Mouse (Mus musculus): ENCODE results near the gene Olfr437. TPM values are rescaled to one million over a fixed set of nuclear protein-coding genes. Genes with fewer than 3 reads are reported as not detected.
"Not testable (repeated sequence)": the region's sequence is repeated elsewhere in the genome, so short reads cannot be mapped to it uniquely, and the experiment has no call there.

The Olfr437 gene
- total RNA-seq, 1 experiment, result not detected

GRCm38 (mm10) chr6:43198094-43198493 lies 35.0 kb downstream of the Olfr437 start:
- in situ Hi-C loops (cut with MboI; ENCODE audit: low sequenced_read_pairs in 2 of 2, unreplicated experiment in 2 of 2), result no loop called here
- Histone ChIP-seq H3K4me1 (ENCODE audit: control insufficient read depth in 2 of 2, insufficient read depth in 2 of 2, low read length in 2 of 2, poor library complexity in 1 of 2) (no peaks in the 10 kb centered on the region), H3K27ac (ENCODE audit: insufficient read depth, low read depth, low read length, poor library complexity, severe bottlenecking) (no peak overlapping the region), H3K9me3 (ENCODE audit: control insufficient read depth, insufficient read depth, low read depth, low read length) (no peaks in the 10 kb centered on the region), H3K9ac (ENCODE audit: insufficient read depth, low read depth, low read length, poor library complexity, severe bottlenecking) (no peak overlapping the region), H3K4me3 (ENCODE audit: insufficient read depth in 1 of 2, low read depth in 1 of 2, low read length in 2 of 2, poor library complexity in 1 of 2, severe bottlenecking in 1 of 2) (no peak overlapping the region), H3K36me3 (ENCODE audit: control insufficient read depth, insufficient read depth, low read length, poor library complexity, severe bottlenecking) (no peaks in the 10 kb centered on the region)
- no peak for TF ChIP-seq HCFC1 (IDR thresholded peaks at IDR 0.05; ENCODE audit: borderline replicate concordance, insufficient read depth, low read length)
- DNase-seq (ENCODE audit: low read depth, low spot score), result no peak

GRCm38 (mm10) chr6:43202786-43203185 lies 39.7 kb downstream of the Olfr437 start:
- Histone ChIP-seq H3K4me3 (ENCODE audit: insufficient read depth in 1 of 2, low read depth in 1 of 2, low read length in 2 of 2, poor library complexity in 1 of 2, severe bottlenecking in 1 of 2) (no peak overlapping the region), H3K27ac (ENCODE audit: insufficient read depth, low read depth, low read length, poor library complexity, severe bottlenecking) (no peak overlapping the region), H3K4me1 (ENCODE audit: control insufficient read depth in 2 of 2, insufficient read depth in 2 of 2, low read length in 2 of 2, poor library complexity in 1 of 2) (no peaks in the 10 kb centered on the region), H3K36me3 (ENCODE audit: control insufficient read depth, insufficient read depth, low read length, poor library complexity, severe bottlenecking) (no peaks in the 10 kb centered on the region), H3K9ac (ENCODE audit: insufficient read depth, low read depth, low read length, poor library complexity, severe bottlenecking) (no peak overlapping the region), H3K9me3 (ENCODE audit: control insufficient read depth, insufficient read depth, low read depth, low read length) (no peaks in the 10 kb centered on the region)
- in situ Hi-C loops (cut with MboI; ENCODE audit: low sequenced_read_pairs in 2 of 2, unreplicated experiment in 2 of 2), result no loop called here
- TF ChIP-seq ZC3H11A (IDR thresholded peaks at IDR 0.05; ENCODE audit: borderline replicate concordance, low read depth, low read length), result no peak
- TF ChIP-seq MAFK (IDR thresholded peaks at IDR 0.05; ENCODE audit: insufficient read depth, low read depth, low read length), result no peak
- TF ChIP-seq ZNF384 (IDR thresholded peaks at IDR 0.05; ENCODE audit: low read depth, low read length), result no peak
- no peak for DNase-seq (ENCODE audit: low read depth, low spot score)

- no peaks in the 10 kb centered on the region for H3K36me3 ChIP-seq (ENCODE audit: control insufficient read depth, insufficient read depth, low read length, poor library complexity, severe bottlenecking)
- no peaks in the 10 kb centered on the region for H3K9me3 ChIP-seq (ENCODE audit: control insufficient read depth, insufficient read depth, low read depth, low read length)
- no peak overlapping the region for H3K4me3 ChIP-seq (ENCODE audit: insufficient read depth in 1 of 2, low read depth in 1 of 2, low read length in 2 of 2, poor library complexity in 1 of 2, severe bottlenecking in 1 of 2)
- H3K9ac ChIP-seq (ENCODE audit: insufficient read depth, low read depth, low read length, poor library complexity, severe bottlenecking), result no peak overlapping the region
- peak; percentile 75 for TF ChIP-seq ZNF384 (IDR thresholded peaks at IDR 0.05; ENCODE audit: low read depth, low read length)
- TF ChIP-seq ZC3H11A (IDR thresholded peaks at IDR 0.05; ENCODE audit: borderline replicate concordance, low read depth, low read length), result no peak
- no peaks in the 10 kb centered on the region for H3K4me1 ChIP-seq (ENCODE audit: control insufficient read depth in 2 of 2, insufficient read depth in 2 of 2, low read length in 2 of 2, poor library complexity in 1 of 2)
- H3K27ac ChIP-seq (ENCODE audit: insufficient read depth, low read depth, low read length, poor library complexity, severe bottlenecking), result no peak overlapping the region
- DNase-seq (ENCODE audit: low read depth, low spot score), result peak; percentile 6
- in situ Hi-C loops (cut with MboI; ENCODE audit: low sequenced_read_pairs in 2 of 2, unreplicated experiment in 2 of 2), result no loop called here
Measured at GRCm38 (mm10) chr6:43205355-43205754, 42.3 kb downstream of the Olfr437 start.

GRCm38 (mm10) chr6:43212873-43213272 lies 49.8 kb downstream of the Olfr437 start, which contains the start of gene Olfr434:
Gene Olfr434, plus strand, starts transcription at chr6:43213021.
- in situ Hi-C loops (cut with MboI; ENCODE audit: low sequenced_read_pairs in 2 of 2, unreplicated experiment in 2 of 2), result not testable (repeated sequence)

More at GRCm38 (mm10) chr6:43212873-43213272, 49.8 kb downstream of the Olfr437 start, which contains the start of gene Olfr434:
- not testable (repeated sequence) for H3K4me1 ChIP-seq (ENCODE audit: control insufficient read depth in 2 of 2, insufficient read depth in 2 of 2, low read length in 2 of 2, poor library complexity in 1 of 2); H3K4me3 ChIP-seq (ENCODE audit: insufficient read depth in 1 of 2, low read depth in 1 of 2, low read length in 2 of 2, poor library complexity in 1 of 2, severe bottlenecking in 1 of 2); DNase-seq (ENCODE audit: low read depth, low spot score); H3K36me3 ChIP-seq (ENCODE audit: control insufficient read depth, insufficient read depth, low read length, poor library complexity, severe bottlenecking); H3K9me3 ChIP-seq (ENCODE audit: control insufficient read depth, insufficient read depth, low read depth, low read length); H3K9ac ChIP-seq (ENCODE audit: insufficient read depth, low read depth, low read length, poor library complexity, severe bottlenecking); H3K27ac ChIP-seq (ENCODE audit: insufficient read depth, low read depth, low read length, poor library complexity, severe bottlenecking)

Other genes with a start within 250 kb of the Olfr437 start
- gene Olfr446, start 241.9 kb upstream of the Olfr437 start, total RNA-seq (2012; rRNA removed), result not detected in 2 replicates
- gene Olfr444, start 214.2 kb upstream of the Olfr437 start, total RNA-seq (2012; rRNA removed), result not detected in 2 replicates
- not detected in 2 replicates for gene Olfr441, start 56.9 kb upstream of the Olfr437 start, total RNA-seq (2012; rRNA removed)
- not detected in 2 replicates for gene Olfr237-ps1, start 16.7 kb upstream of the Olfr437 start, total RNA-seq (2012; rRNA removed)
- not detected in 2 replicates for gene Olfr13, start 8.9 kb downstream of the Olfr437 start, total RNA-seq (2012; rRNA removed)
- gene Olfr435, start 33.9 kb downstream of the Olfr437 start, total RNA-seq (2012; rRNA removed), result not detected in 2 replicates
- gene Olfr434, start 49.7 kb downstream of the Olfr437 start, total RNA-seq (2012; rRNA removed), result not detected in 2 replicates
- gene Olfr47, start 68.2 kb downstream of the Olfr437 start, total RNA-seq (2012; rRNA removed), result not detected in 2 replicates
- 7.2 and 10.1 TPM in 2 replicates for gene Arhgef5, start 102.3 kb downstream of the Olfr437 start, total RNA-seq (2012; rRNA removed)
- gene Nobox, start 146.3 kb downstream of the Olfr437 start, total RNA-seq (2012; rRNA removed), result 0.11 TPM in 1 of 2 replicates, not detected in the other